Mouse (Mus musculus): Measurements from ENCODE around the gene Pus10.

- TF ChIP-seq GATA1 (IDR thresholded peaks at IDR 0.05; ENCODE audit: low read length): no peak
- no peak for TF ChIP-seq TAL1 (IDR thresholded peaks at IDR 0.05; ENCODE audit: low read length)
These were observed 30.9 kb upstream of the Pus10 start for GRCm38 (mm10) chr11:23634573-23634972.

Data from erythroblast, embryonic 14.5 days (primary cell).